Mouse (Mus musculus): ENCODE measurements around the gene Aga. TPM values are rescaled to one million over a fixed set of nuclear protein-coding genes. Genes with fewer than 3 reads are reported as not detected.
"Not testable (repeated sequence)": the region's sequence is repeated elsewhere in the genome, so short reads cannot be mapped to it uniquely, and the experiment has no call there.

Aga gene
- polyA plus RNA-seq (2012; rRNA removed), result 8.9 and 16.0 TPM in 2 replicates

- Histone ChIP-seq H3K4me1 (ENCODE audit: control insufficient read depth, insufficient read depth, low read length) (peaks cover 3% of the 10 kb centered on the region; the same call in 1 of the 2 replicates), H3K4me3 (ENCODE audit: insufficient read depth, low read depth, low read length) (peak within 1 kb of the TSS; percentile 99), H3K27me3 (replicated peaks; ENCODE audit: control insufficient read depth, insufficient read depth, low read length) (no peaks in the 10 kb centered on the region), H3K27ac (ENCODE audit: insufficient read depth, low read depth, low read length) (peak within 1 kb of the TSS; percentile 81), H3K36me3 (ENCODE audit: control insufficient read depth, insufficient read depth, low read length) (peaks cover 4% of the 10 kb centered on the region; the same call in 1 of the 2 replicates)
- DNase-seq, result peak; percentile 96
- TF ChIP-seq CTCF (conservative IDR thresholded peaks at IDR 0.05; ENCODE audit: insufficient read depth, insufficient read length, low read depth, low read length) (no peak), POLR2A (IDR thresholded peaks at IDR 0.05; ENCODE audit: low read depth, low read length) (peak; percentile 11)
- WGBS, result under 1% methylated on average over 24 of the region's 24 CpGs
Observed at GRCm38 (mm10) chr8:53511551-53512127, at the start of gene Aga. Gene Aga, plus strand, starts transcription at chr8:53511727.

DNA sequence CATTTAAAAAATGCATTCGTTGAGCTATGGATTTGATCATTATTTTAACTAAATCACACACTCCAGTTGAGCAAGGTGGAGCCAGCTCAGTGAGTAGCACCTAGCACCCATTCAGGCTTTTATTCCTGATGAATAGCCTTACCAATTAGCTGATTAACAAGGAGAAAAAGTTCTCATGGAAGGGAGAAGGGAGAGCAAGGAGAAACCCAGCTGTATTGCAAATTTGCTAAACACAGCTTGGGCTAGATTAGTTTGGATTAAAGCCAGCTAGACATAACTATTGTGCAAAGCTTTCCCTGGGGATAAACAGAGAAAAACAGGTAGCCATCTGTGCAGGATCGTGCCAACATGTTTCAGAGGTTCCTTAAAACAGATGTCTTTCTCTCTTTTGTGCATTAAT lies 22.5 kb upstream of the Aga start:
- no peaks in the 10 kb centered on the region for H3K4me1 ChIP-seq (ENCODE audit: control insufficient read depth, insufficient read depth, low read length)
- 57% methylated on average over 2 of the region's 2 CpGs for WGBS
- no peak for TF ChIP-seq POLR2A (IDR thresholded peaks at IDR 0.05; ENCODE audit: low read depth, low read length)
- no peak for TF ChIP-seq CTCF (conservative IDR thresholded peaks at IDR 0.05; ENCODE audit: insufficient read depth, insufficient read length, low read depth, low read length)
- DNase-seq, result no peak
- H3K27me3 ChIP-seq (replicated peaks; ENCODE audit: control insufficient read depth, insufficient read depth, low read length), result no peaks in the 10 kb centered on the region
- no peak overlapping the region for H3K4me3 ChIP-seq (ENCODE audit: insufficient read depth, low read depth, low read length)
- H3K27ac ChIP-seq (ENCODE audit: insufficient read depth, low read depth, low read length), result no peak overlapping the region
- no peaks in the 10 kb centered on the region for H3K36me3 ChIP-seq (ENCODE audit: control insufficient read depth, insufficient read depth, low read length)

DNA sequence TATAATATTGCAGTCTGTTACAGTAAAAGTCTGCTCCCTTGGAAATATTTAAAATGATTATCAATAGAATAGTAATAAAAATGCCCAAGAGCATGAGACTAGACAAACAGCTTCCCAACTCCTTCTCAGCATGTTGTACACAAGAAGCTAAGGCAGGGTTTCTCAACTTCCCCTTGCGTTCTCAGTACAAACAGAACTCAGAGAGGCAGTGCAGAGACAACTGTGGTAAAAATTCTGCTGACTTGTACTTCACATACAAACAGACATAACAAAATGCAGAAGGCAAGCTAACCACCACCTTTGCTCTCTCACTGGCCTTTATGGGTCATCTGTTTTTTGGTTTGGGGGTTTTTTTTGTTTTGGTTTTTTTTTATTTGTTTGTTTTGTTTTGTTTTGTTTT lies 15.3 kb upstream of the Aga start:
- no peaks in the 10 kb centered on the region for H3K36me3 ChIP-seq (ENCODE audit: control insufficient read depth, insufficient read depth, low read length)
- WGBS, result 70% methylated on average over 1 of the region's 1 CpGs
- TF ChIP-seq POLR2A (IDR thresholded peaks at IDR 0.05; ENCODE audit: low read depth, low read length), result no peak
- no peak overlapping the region for H3K4me3 ChIP-seq (ENCODE audit: insufficient read depth, low read depth, low read length)
- H3K27me3 ChIP-seq (replicated peaks; ENCODE audit: control insufficient read depth, insufficient read depth, low read length), result no peaks in the 10 kb centered on the region
- H3K27ac ChIP-seq (ENCODE audit: insufficient read depth, low read depth, low read length), result no peak overlapping the region
- no peak for DNase-seq
- no peaks in the 10 kb centered on the region for H3K4me1 ChIP-seq (ENCODE audit: control insufficient read depth, insufficient read depth, low read length)

- Histone ChIP-seq H3K36me3 (ENCODE audit: control insufficient read depth, insufficient read depth, low read length) (no peaks in the 10 kb centered on the region), H3K4me3 (ENCODE audit: insufficient read depth, low read depth, low read length) (no peak overlapping the region), H3K4me1 (ENCODE audit: control insufficient read depth, insufficient read depth, low read length) (no peaks in the 10 kb centered on the region), H3K27me3 (replicated peaks; ENCODE audit: control insufficient read depth, insufficient read depth, low read length) (no peaks in the 10 kb centered on the region), H3K27ac (ENCODE audit: insufficient read depth, low read depth, low read length) (no peak overlapping the region)
- DNase-seq, result no peak
- TF ChIP-seq CTCF (conservative IDR thresholded peaks at IDR 0.05; ENCODE audit: insufficient read depth, insufficient read length, low read depth, low read length) (no peak), POLR2A (IDR thresholded peaks at IDR 0.05; ENCODE audit: low read depth, low read length) (no peak)
- 75% methylated on average over 3 of the region's 3 CpGs for WGBS
Observed at GRCm38 (mm10) chr8:53496885-53497326, 14.6 kb upstream of the Aga start.

DNA sequence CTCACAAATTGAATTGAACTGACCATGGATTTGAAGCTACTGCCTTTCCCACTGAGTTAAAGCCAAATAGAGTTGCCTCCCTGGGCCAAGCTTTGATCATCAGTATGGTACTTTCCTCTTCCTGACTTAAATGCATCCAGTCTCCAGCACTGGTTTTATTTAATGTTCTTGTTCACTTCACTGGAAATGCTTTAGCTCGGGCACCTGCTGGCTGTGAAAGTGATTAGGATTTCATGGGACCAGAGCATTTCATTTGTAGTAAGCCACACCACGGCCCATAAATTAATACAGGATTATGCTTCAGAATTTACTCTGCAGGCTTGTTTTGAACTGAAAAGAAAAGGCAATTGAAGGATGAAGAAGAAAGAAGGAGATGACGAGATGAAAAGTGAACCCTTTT lies 26.5 kb downstream of the Aga start:
- WGBS, result 70% methylated on average over 3 of the region's 3 CpGs
- H3K4me3 ChIP-seq (ENCODE audit: insufficient read depth, low read depth, low read length); H3K4me1 ChIP-seq (ENCODE audit: control insufficient read depth, insufficient read depth, low read length); H3K27ac ChIP-seq (ENCODE audit: insufficient read depth, low read depth, low read length); H3K36me3 ChIP-seq (ENCODE audit: control insufficient read depth, insufficient read depth, low read length); H3K27me3 ChIP-seq (replicated peaks; ENCODE audit: control insufficient read depth, insufficient read depth, low read length); DNase-seq: not testable (repeated sequence)

DNA sequence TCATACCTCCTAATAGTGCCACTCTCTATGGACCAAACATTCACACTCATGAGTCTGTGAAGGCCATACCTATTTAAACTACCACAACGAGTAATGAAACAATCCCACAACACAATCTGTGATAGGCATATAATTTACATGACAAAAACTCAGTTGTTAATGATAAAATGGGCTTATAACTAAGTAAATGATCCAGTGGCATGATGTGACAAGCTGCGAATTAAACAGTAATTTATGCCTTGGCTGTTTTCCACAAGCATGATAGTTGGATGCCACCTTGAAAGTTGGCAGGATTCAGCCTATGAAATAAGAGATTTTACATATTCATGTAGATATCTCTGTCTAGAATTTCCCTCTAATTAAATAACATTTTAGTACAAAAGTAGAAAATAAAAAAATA lies 28.1 kb downstream of the Aga start:
- TF ChIP-seq CTCF (conservative IDR thresholded peaks at IDR 0.05; ENCODE audit: insufficient read depth, insufficient read length, low read depth, low read length) (no peak), POLR2A (IDR thresholded peaks at IDR 0.05; ENCODE audit: low read depth, low read length) (no peak)
- Histone ChIP-seq H3K27me3 (replicated peaks; ENCODE audit: control insufficient read depth, insufficient read depth, low read length) (no peaks in the 10 kb centered on the region), H3K4me3 (ENCODE audit: insufficient read depth, low read depth, low read length) (no peak overlapping the region), H3K27ac (ENCODE audit: insufficient read depth, low read depth, low read length) (no peak overlapping the region), H3K4me1 (ENCODE audit: control insufficient read depth, insufficient read depth, low read length) (no peaks in the 10 kb centered on the region), H3K36me3 (ENCODE audit: control insufficient read depth, insufficient read depth, low read length) (no peaks in the 10 kb centered on the region)
- DNase-seq, result no peak
- WGBS, result 83% methylated on average over 2 of the region's 2 CpGs

- DNase-seq, result no peak
- WGBS, result 85% methylated on average over 10 of the region's 10 CpGs
- H3K4me3 ChIP-seq (ENCODE audit: insufficient read depth, low read depth, low read length), result no peak overlapping the region
- no peaks in the 10 kb centered on the region for H3K36me3 ChIP-seq (ENCODE audit: control insufficient read depth, insufficient read depth, low read length)
- no peak overlapping the region for H3K27ac ChIP-seq (ENCODE audit: insufficient read depth, low read depth, low read length)
- TF ChIP-seq CTCF (conservative IDR thresholded peaks at IDR 0.05; ENCODE audit: insufficient read depth, insufficient read length, low read depth, low read length) (no peak), POLR2A (IDR thresholded peaks at IDR 0.05; ENCODE audit: low read depth, low read length) (no peak)
- H3K27me3 ChIP-seq (replicated peaks; ENCODE audit: control insufficient read depth, insufficient read depth, low read length), result no peaks in the 10 kb centered on the region; the same call in 1 of the 2 replicates
- no peaks in the 10 kb centered on the region for H3K4me1 ChIP-seq (ENCODE audit: control insufficient read depth, insufficient read depth, low read length)
Observed at GRCm38 (mm10) chr8:53562441-53563040, 51.0 kb downstream of the Aga start.
